Mouse (Mus musculus): ENCODE measurements at regions not wholly inside any gene's neighbourhood (a gene's known extent, or its start where the extent isn't known, plus 50 kb on each side); places are given as distances from the start of the nearest gene placed in this dataset.

GRCm38 (mm10) chr9:116489273-116489672 lies 314.1 kb upstream of the Tgfbr2 start:
- DNase-seq (ENCODE audit: extremely low read depth, low read depth, low spot score): no peak
- H3K4me3 ChIP-seq (ENCODE audit: insufficient read depth, low read depth, low read length): no peak overlapping the region
- no peak overlapping the region for H3K27ac ChIP-seq (replicated peaks; ENCODE audit: insufficient read depth, low read depth, low read length)
- no peaks in the 10 kb centered on the region for H3K27me3 ChIP-seq (ENCODE audit: control insufficient read depth, insufficient read depth, low read length)
- 88% methylated on average over 5 of the region's 5 CpGs for WGBS
- no peaks in the 10 kb centered on the region for H3K4me1 ChIP-seq (ENCODE audit: control insufficient read depth, insufficient read depth, low read length)
- no peaks in the 10 kb centered on the region for H3K36me3 ChIP-seq (ENCODE audit: control insufficient read depth, insufficient read depth, low read length)
- no peaks in the 10 kb centered on the region for H3K79me2 ChIP-seq (ENCODE audit: control insufficient read depth, insufficient read depth, low read length)
- H3K9ac ChIP-seq (ENCODE audit: low read depth, low read length): no peak overlapping the region
- TF ChIP-seq POLR2A (IDR thresholded peaks at IDR 0.05; ENCODE audit: extremely low read depth, insufficient read depth, low read length) (no peak), CTCF (IDR thresholded peaks at IDR 0.05; ENCODE audit: low read depth, low read length) (no peak)

- H3K27ac ChIP-seq (replicated peaks; ENCODE audit: insufficient read depth, low read depth, low read length): no peak overlapping the region
- no peaks in the 10 kb centered on the region; the same call in 1 of the 2 replicates for H3K27me3 ChIP-seq (ENCODE audit: control insufficient read depth, insufficient read depth, low read length)
- DNase-seq (ENCODE audit: extremely low read depth, low read depth, low spot score): no peak
- no peak for TF ChIP-seq CTCF (IDR thresholded peaks at IDR 0.05; ENCODE audit: low read depth, low read length)
- TF ChIP-seq POLR2A (IDR thresholded peaks at IDR 0.05; ENCODE audit: extremely low read depth, insufficient read depth, low read length): no peak
- H3K4me1 ChIP-seq (ENCODE audit: control insufficient read depth, insufficient read depth, low read length): no peaks in the 10 kb centered on the region
- 79% methylated on average over 3 of the region's 3 CpGs for WGBS
- no peaks in the 10 kb centered on the region for H3K36me3 ChIP-seq (ENCODE audit: control insufficient read depth, insufficient read depth, low read length)
- no peak overlapping the region for H3K4me3 ChIP-seq (ENCODE audit: insufficient read depth, low read depth, low read length)
- no peaks in the 10 kb centered on the region for H3K79me2 ChIP-seq (ENCODE audit: control insufficient read depth, insufficient read depth, low read length)
- no peak overlapping the region for H3K9ac ChIP-seq (ENCODE audit: low read depth, low read length)
Observed at GRCm38 (mm10) chr9:116477309-116477708, 302.1 kb upstream of the Tgfbr2 start.

- no peak for DNase-seq (ENCODE audit: extremely low read depth, low read depth, low spot score)
- Histone ChIP-seq H3K79me2 (ENCODE audit: control insufficient read depth, insufficient read depth, low read length) (no peaks in the 10 kb centered on the region), H3K9ac (ENCODE audit: low read depth, low read length) (no peak overlapping the region), H3K4me1 (ENCODE audit: control insufficient read depth, insufficient read depth, low read length) (no peaks in the 10 kb centered on the region), H3K4me3 (ENCODE audit: insufficient read depth, low read depth, low read length) (no peak overlapping the region), H3K27ac (replicated peaks; ENCODE audit: insufficient read depth, low read depth, low read length) (no peak overlapping the region), H3K36me3 (ENCODE audit: control insufficient read depth, insufficient read depth, low read length) (no peaks in the 10 kb centered on the region), H3K27me3 (ENCODE audit: control insufficient read depth, insufficient read depth, low read length) (no peaks in the 10 kb centered on the region)
- 81% methylated on average over 12 of the region's 12 CpGs for WGBS
- TF ChIP-seq CTCF (IDR thresholded peaks at IDR 0.05; ENCODE audit: low read depth, low read length) (no peak), POLR2A (IDR thresholded peaks at IDR 0.05; ENCODE audit: extremely low read depth, insufficient read depth, low read length) (no peak)
Observed at GRCm38 (mm10) chr9:116475206-116475955, 300.2 kb upstream of the Tgfbr2 start.

- no peaks in the 10 kb centered on the region for H3K27me3 ChIP-seq (ENCODE audit: control insufficient read depth, insufficient read depth, low read length)
- H3K9ac ChIP-seq (ENCODE audit: low read depth, low read length): no peak overlapping the region
- no peaks in the 10 kb centered on the region for H3K79me2 ChIP-seq (ENCODE audit: control insufficient read depth, insufficient read depth, low read length)
- TF ChIP-seq POLR2A (IDR thresholded peaks at IDR 0.05; ENCODE audit: extremely low read depth, insufficient read depth, low read length) (no peak), CTCF (IDR thresholded peaks at IDR 0.05; ENCODE audit: low read depth, low read length) (peak; percentile 24; the same call in 1 of the 2 replicates)
- no peak overlapping the region for H3K4me3 ChIP-seq (ENCODE audit: insufficient read depth, low read depth, low read length)
- DNase-seq (ENCODE audit: extremely low read depth, low read depth, low spot score): no peak
- no peaks in the 10 kb centered on the region for H3K36me3 ChIP-seq (ENCODE audit: control insufficient read depth, insufficient read depth, low read length)
- no peaks in the 10 kb centered on the region for H3K4me1 ChIP-seq (ENCODE audit: control insufficient read depth, insufficient read depth, low read length)
- H3K27ac ChIP-seq (replicated peaks; ENCODE audit: insufficient read depth, low read depth, low read length): no peak overlapping the region
- 76% methylated on average over 4 of the region's 4 CpGs for WGBS
Observed at GRCm38 (mm10) chr9:116472855-116473254, 297.7 kb upstream of the Tgfbr2 start.

- Histone ChIP-seq H3K9ac (ENCODE audit: low read depth, low read length) (no peak overlapping the region), H3K27ac (replicated peaks; ENCODE audit: insufficient read depth, low read depth, low read length) (no peak overlapping the region), H3K4me1 (ENCODE audit: control insufficient read depth, insufficient read depth, low read length) (no peaks in the 10 kb centered on the region), H3K79me2 (ENCODE audit: control insufficient read depth, insufficient read depth, low read length) (no peaks in the 10 kb centered on the region), H3K36me3 (ENCODE audit: control insufficient read depth, insufficient read depth, low read length) (no peaks in the 10 kb centered on the region), H3K27me3 (ENCODE audit: control insufficient read depth, insufficient read depth, low read length) (no peaks in the 10 kb centered on the region), H3K4me3 (ENCODE audit: insufficient read depth, low read depth, low read length) (no peak overlapping the region)
- DNase-seq (ENCODE audit: extremely low read depth, low read depth, low spot score): no peak
- TF ChIP-seq CTCF (IDR thresholded peaks at IDR 0.05; ENCODE audit: low read depth, low read length): no peak
- no peak for TF ChIP-seq POLR2A (IDR thresholded peaks at IDR 0.05; ENCODE audit: extremely low read depth, insufficient read depth, low read length)
- 73% methylated on average over 10 of the region's 10 CpGs for WGBS
Observed at GRCm38 (mm10) chr9:116468569-116469250, 293.6 kb upstream of the Tgfbr2 start.

GRCm38 (mm10) chr9:116466336-116466735 lies 291.2 kb upstream of the Tgfbr2 start:
- Histone ChIP-seq H3K4me3 (ENCODE audit: insufficient read depth, low read depth, low read length) (no peak overlapping the region), H3K79me2 (ENCODE audit: control insufficient read depth, insufficient read depth, low read length) (no peaks in the 10 kb centered on the region), H3K27me3 (ENCODE audit: control insufficient read depth, insufficient read depth, low read length) (no peaks in the 10 kb centered on the region), H3K9ac (ENCODE audit: low read depth, low read length) (no peak overlapping the region), H3K36me3 (ENCODE audit: control insufficient read depth, insufficient read depth, low read length) (no peaks in the 10 kb centered on the region), H3K4me1 (ENCODE audit: control insufficient read depth, insufficient read depth, low read length) (no peaks in the 10 kb centered on the region), H3K27ac (replicated peaks; ENCODE audit: insufficient read depth, low read depth, low read length) (no peak overlapping the region)
- 86% methylated on average over 7 of the region's 7 CpGs for WGBS
- TF ChIP-seq CTCF (IDR thresholded peaks at IDR 0.05; ENCODE audit: low read depth, low read length): no peak
- no peak for TF ChIP-seq POLR2A (IDR thresholded peaks at IDR 0.05; ENCODE audit: extremely low read depth, insufficient read depth, low read length)
- no peak for DNase-seq (ENCODE audit: extremely low read depth, low read depth, low spot score)
